Mouse (Mus musculus) CH12.LX (cell line): ENCODE measurements around the gene Tmem273. TPM values are rescaled to one million over a fixed set of nuclear protein-coding genes. Genes with fewer than 3 reads are reported as not detected.

Source experiments
- DNase-seq: peaks from one replicate; pipeline ENCODE4 v3.0.0-alpha.2; 2013; ENCODE audit errors: extremely low read depth
- H3K27ac ChIP-seq: 2 replicates; pipeline ENCODE4 v1.5.1; 2012; ENCODE audit warnings: low read depth, mild to moderate bottlenecking, control low read depth, moderate library complexity; ENCODE audit not compliant: insufficient read depth
- H3K27me3 ChIP-seq: replicated peaks from 2 replicates; pipeline ENCODE3; 2012; ENCODE audit warnings: inconsistent platforms
- H3K36me3 ChIP-seq, 2 experiments: replicated peaks in 1 of 2; 2 replicates each; pipeline versions ENCODE3 to v1.6.1; 2012; ENCODE audit warnings: inconsistent platforms in 1 of 2, low read length in 1 of 2, mild to moderate bottlenecking in 1 of 2, mixed read lengths in 1 of 2, moderate library complexity in 1 of 2; ENCODE audit not compliant: control insufficient read depth in 1 of 2, insufficient read depth in 1 of 2
- H3K4me1 ChIP-seq, 2 experiments: 2 replicates each; pipeline ENCODE4 v1.6.1; 2012; ENCODE audit warnings: inconsistent platforms in 1 of 2, moderate library complexity in 1 of 2; ENCODE audit not compliant: insufficient read depth in 2 of 2, control insufficient read depth in 1 of 2
- H3K4me2 ChIP-seq: 2 replicates; pipeline ENCODE4 v1.6.1; 2012; ENCODE audit warnings: low read depth, mild to moderate bottlenecking, control low read depth; ENCODE audit not compliant: poor library complexity, insufficient read depth, severe bottlenecking
- H3K4me3 ChIP-seq, 3 experiments: fragments of 150-350 bp in 1 of 3; sonication (generic) in 1 of 3; replicated peaks in 1 of 3; 2 replicates each; pipeline versions ENCODE3 to v1.5.1; 2011 to 2012; ENCODE audit warnings: low read depth in 2 of 3, low read length in 2 of 3, mild to moderate bottlenecking in 2 of 3, moderate library complexity in 2 of 3, control low read depth in 1 of 3, improper control_type of control experiment in 1 of 3, inconsistent platforms in 1 of 3, mixed read lengths in 1 of 3; ENCODE audit not compliant: poor library complexity in 1 of 3
- H3K79me2 ChIP-seq: replicated peaks from 2 replicates; pipeline ENCODE4 v1.6.1; 2012; ENCODE audit warnings: mild to moderate bottlenecking, moderate library complexity; ENCODE audit not compliant: control insufficient read depth, poor library complexity, insufficient read depth, severe bottlenecking; ENCODE audit errors: extremely low read depth
- H3K9ac ChIP-seq: 2 replicates; pipeline ENCODE4 v1.6.1; 2012; ENCODE audit warnings: low read depth, mild to moderate bottlenecking, control low read depth, moderate library complexity; ENCODE audit not compliant: insufficient read depth
- H3K9me3 ChIP-seq: replicated peaks from 2 replicates; pipeline ENCODE3; 2012; ENCODE audit warnings: low read length, inconsistent platforms, mixed read lengths
- BHLHE40 ChIP-seq: IDR thresholded peaks from 2 replicates; pipeline ENCODE4 v1.6.1; 2011; ENCODE audit warnings: mild to moderate bottlenecking, low read depth, low read length, improper control_type of control experiment
- CHD1 ChIP-seq: IDR thresholded peaks from 2 replicates; pipeline ENCODE4 v1.6.1; 2012; ENCODE audit warnings: low read depth, low read length, improper control_type of control experiment, inconsistent platforms
- CHD2 ChIP-seq: IDR thresholded peaks from 2 replicates; pipeline ENCODE4 v1.6.1; 2011; ENCODE audit warnings: low read length, improper control_type of control experiment
- CTCF ChIP-seq, 2 experiments: IDR thresholded peaks in 1 of 2; conservative IDR thresholded peaks in 1 of 2; 2 replicates each; pipeline ENCODE4 v1.5.1; 2011 to 2012; ENCODE audit warnings: low read depth in 2 of 2, low read length in 2 of 2, improper control_type of control experiment in 1 of 2, inconsistent platforms in 1 of 2, mild to moderate bottlenecking in 1 of 2, moderate library complexity in 1 of 2
- EP300 ChIP-seq: IDR thresholded peaks from 2 replicates; pipeline ENCODE4 v1.6.1; 2011; ENCODE audit warnings: low read length, improper control_type of control experiment
- HCFC1 ChIP-seq: IDR thresholded peaks from 2 replicates; pipeline ENCODE4 v1.6.1; 2012; ENCODE audit warnings: low read depth, mild to moderate bottlenecking, inconsistent platforms, low read length, improper control_type of control experiment
- MAFK ChIP-seq: IDR thresholded peaks from 2 replicates; pipeline ENCODE4 v1.6.1; 2011; ENCODE audit warnings: low read length, improper control_type of control experiment; ENCODE audit not compliant: insufficient replicate concordance
- MAX ChIP-seq: IDR thresholded peaks from 2 replicates; pipeline ENCODE4 v1.6.1; 2011; ENCODE audit warnings: low read length, improper control_type of control experiment
- MAZ ChIP-seq: IDR thresholded peaks from 2 replicates; pipeline ENCODE4 v1.6.1; 2012; ENCODE audit warnings: low read depth, mild to moderate bottlenecking, inconsistent platforms, low read length, improper control_type of control experiment, moderate library complexity
- POLR2A ChIP-seq: IDR thresholded peaks from 2 replicates; pipeline ENCODE4 v1.6.1; 2011; ENCODE audit warnings: low read depth, mild to moderate bottlenecking, improper control_type of control experiment, low read length
- RAD21 ChIP-seq: IDR thresholded peaks from 2 replicates; pipeline ENCODE4 v1.6.1; 2011; ENCODE audit warnings: low read depth, mild to moderate bottlenecking, low read length, improper control_type of control experiment, moderate library complexity
- SMC3 ChIP-seq: IDR thresholded peaks from 2 replicates; pipeline ENCODE4 v1.6.1; 2011; ENCODE audit warnings: low read depth, low read length, improper control_type of control experiment
- TCF12 ChIP-seq: IDR thresholded peaks from 2 replicates; pipeline ENCODE4 v1.6.1; 2014; ENCODE audit warnings: low read depth, mild to moderate bottlenecking, inconsistent platforms, low read length, improper control_type of control experiment
- USF2 ChIP-seq: conservative IDR thresholded peaks from 2 replicates; pipeline ENCODE4 v1.6.1; 2011; ENCODE audit warnings: low read depth, low read length, improper control_type of control experiment
- ZC3H11A ChIP-seq: IDR thresholded peaks from 2 replicates; pipeline ENCODE4 v1.6.1; 2012; ENCODE audit warnings: low read depth, mild to moderate bottlenecking, inconsistent platforms, low read length, improper control_type of control experiment
- ZKSCAN1 ChIP-seq: IDR thresholded peaks from 2 replicates; pipeline ENCODE4 v1.6.1; 2012; ENCODE audit warnings: low read depth, inconsistent platforms, low read length, improper control_type of control experiment, borderline replicate concordance
- ZMIZ1 ChIP-seq: IDR thresholded peaks from 2 replicates; pipeline ENCODE4 v1.6.1; 2012; ENCODE audit warnings: low read depth, mild to moderate bottlenecking, inconsistent platforms, low read length, improper control_type of control experiment
- dilution Hi-C: fragments of 300-500 bp; cut with MboI; formaldehyde crosslinking; loops from 2 replicates; pipeline ENCODE4 v1.14.3; 2020; ENCODE audit warnings: low sequenced_read_pairs; ENCODE audit not compliant: extremely low pct_unique_long_range_greater_than_20kb, extremely low pct_ligation_motif_present
- in situ Hi-C: fragments of 300-500 bp; cut with MboI; formaldehyde crosslinking; loops from 3 replicates; pipeline ENCODE4 v1.14.3; 2019; ENCODE audit warnings: low sequenced_read_pairs, low pct_ligation_motif_present, low pct_unique_long_range_greater_than_20kb, mixed read lengths
- polyA plus RNA-seq: library from polyadenylated mRNA; unstranded; fragments of >175 nt; gene quantifications from 2 replicates; pipeline ENCODE4 v1.2.1, GENCODE M21; 2012; ENCODE audit warnings: low read depth; ENCODE audit not compliant: insufficient read length
- total RNA-seq, 2 experiments: library from RNA; depleted of rRNA; stranded (reverse); fragments of 300-350 nt in 1 of 2; fragments of >200 nt in 1 of 2; gene quantifications; 2 replicates each; pipeline ENCODE4 v1.2.3; 2012 to 2014

The Tmem273 gene
- total and polyA plus RNA-seq, 3 experiments: 0.94 TPM; not detected in 2

- TF ChIP-seq CHD2 (no peak), ZMIZ1 (no peak), RAD21 (no peak), CHD1 (no peak), POLR2A (no peak), TCF12 (no peak), MAZ (no peak), BHLHE40 (no peak), MAFK (no peak)
- no peaks in the 10 kb centered on the region for H3K27me3 ChIP-seq
- H3K9ac ChIP-seq: no peak overlapping the region
- H3K4me2 ChIP-seq: no peak overlapping the region
- no peak overlapping the region for H3K4me3 ChIP-seq
- no peak for DNase-seq
- dilution Hi-C loops (no loop called here), in situ Hi-C loops (loop anchor here (25.0 kb wide), 1 partner anchor 188 kb away; no protein-coding TSS in a partner anchor)
- no peaks in the 10 kb centered on the region for H3K9me3 ChIP-seq
- 0 out of 4 replicates have a peak, but pooled peaks cover 0 to 2% of the 10 kb centered on the region in 2 experiments for H3K4me1 ChIP-seq
- no peaks in the 10 kb centered on the region for H3K36me3 ChIP-seq
- H3K79me2 ChIP-seq: no peaks in the 10 kb centered on the region
- no peak overlapping the region for H3K27ac ChIP-seq
These were observed 14.3 kb downstream of the Tmem273 start for GRCm38 (mm10) chr14:32800048-32800447.

DNA sequence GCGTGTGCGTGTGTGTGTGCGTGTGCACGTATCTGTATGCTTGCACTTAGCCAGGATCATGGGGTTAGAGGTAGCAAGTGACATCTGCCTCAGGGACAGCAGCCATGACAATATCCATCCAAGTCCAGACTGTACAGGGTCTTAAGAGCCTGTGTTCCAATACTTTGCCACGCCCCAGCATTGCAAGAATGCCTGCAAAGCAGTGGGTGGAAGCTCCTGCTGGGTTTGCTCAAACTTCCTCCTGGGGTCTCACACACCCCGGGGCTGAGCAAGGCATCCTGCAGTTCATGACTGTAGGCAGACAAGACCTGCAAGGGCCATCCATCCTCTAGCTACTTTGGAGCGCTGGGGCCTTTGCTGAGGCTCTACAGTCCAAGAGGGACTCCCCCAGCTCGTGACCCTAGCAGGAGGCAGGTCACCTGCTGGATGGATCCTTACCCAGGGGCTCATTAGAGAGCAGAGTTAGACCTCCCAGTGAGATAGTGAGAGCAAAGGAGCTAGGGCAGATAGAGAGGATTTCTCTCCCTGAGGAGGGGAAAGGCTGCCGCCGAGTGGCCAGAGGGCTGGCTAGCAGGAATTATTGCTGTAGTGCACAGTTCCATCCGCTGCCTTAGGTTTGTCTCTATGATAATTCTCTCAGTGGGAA is 15.4 kb downstream of the Tmem273 start:
- Histone ChIP-seq H3K9ac (no peak overlapping the region), H3K4me2 (no peak overlapping the region), H3K4me3 (no peak overlapping the region), H3K36me3 (no peaks in the 10 kb centered on the region), H3K27ac (no peak overlapping the region), H3K4me1 (0 out of 4 replicates have a peak, but pooled peaks cover 0 to 2% of the 10 kb centered on the region in 2 experiments), H3K9me3 (no peaks in the 10 kb centered on the region), H3K27me3 (no peaks in the 10 kb centered on the region), H3K79me2 (no peaks in the 10 kb centered on the region)
- dilution Hi-C loops (no loop called here), in situ Hi-C loops (loop anchor here (25.0 kb wide), 1 partner anchor 189 kb away; no protein-coding TSS in a partner anchor)
- DNase-seq: peak; percentile 8
- TF ChIP-seq MAX (no peak), HCFC1 (no peak), USF2 (no peak), RAD21 (peak; percentile 57), CTCF (conservative IDR thresholded peaks at IDR 0.05 in 1 of 2, IDR thresholded peaks at IDR 0.05 in 1 of 2; ENCODE audit: low read depth in 2 of 2, low read length in 2 of 2) (peak in 1 of 2 experiments; percentile 50; a peak in 2 of 4 replicates), ZC3H11A (no peak), SMC3 (peak; percentile 42; the same call in 1 of the 2 replicates), TCF12 (no peak), EP300 (no peak), ZKSCAN1 (no peak)
